Mouse (Mus musculus): ENCODE results near the gene Gm48552.

Gm48552 gene

DNA sequence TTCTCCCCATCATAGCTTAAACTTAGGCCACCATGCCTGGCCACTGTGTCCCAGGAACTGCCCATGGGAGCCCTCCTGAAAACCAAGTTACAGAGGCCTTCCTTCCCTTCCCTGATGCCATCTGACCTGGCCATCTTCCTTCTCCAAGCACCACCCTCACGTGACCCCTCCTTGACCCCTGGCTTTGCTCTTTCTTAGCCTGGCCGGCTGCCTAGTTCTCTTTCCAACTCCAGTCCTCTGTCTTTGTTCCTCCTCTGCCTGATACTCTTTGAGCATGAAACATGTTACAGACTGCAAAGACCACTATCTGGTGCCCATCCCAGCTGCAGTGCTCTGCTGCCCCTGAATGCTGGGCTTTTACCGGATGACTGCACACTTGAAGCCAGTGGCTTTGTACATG, 568 bp downstream of the Gm48552 start:
- DNase-seq: peak; percentile 70 to 80

DNA sequence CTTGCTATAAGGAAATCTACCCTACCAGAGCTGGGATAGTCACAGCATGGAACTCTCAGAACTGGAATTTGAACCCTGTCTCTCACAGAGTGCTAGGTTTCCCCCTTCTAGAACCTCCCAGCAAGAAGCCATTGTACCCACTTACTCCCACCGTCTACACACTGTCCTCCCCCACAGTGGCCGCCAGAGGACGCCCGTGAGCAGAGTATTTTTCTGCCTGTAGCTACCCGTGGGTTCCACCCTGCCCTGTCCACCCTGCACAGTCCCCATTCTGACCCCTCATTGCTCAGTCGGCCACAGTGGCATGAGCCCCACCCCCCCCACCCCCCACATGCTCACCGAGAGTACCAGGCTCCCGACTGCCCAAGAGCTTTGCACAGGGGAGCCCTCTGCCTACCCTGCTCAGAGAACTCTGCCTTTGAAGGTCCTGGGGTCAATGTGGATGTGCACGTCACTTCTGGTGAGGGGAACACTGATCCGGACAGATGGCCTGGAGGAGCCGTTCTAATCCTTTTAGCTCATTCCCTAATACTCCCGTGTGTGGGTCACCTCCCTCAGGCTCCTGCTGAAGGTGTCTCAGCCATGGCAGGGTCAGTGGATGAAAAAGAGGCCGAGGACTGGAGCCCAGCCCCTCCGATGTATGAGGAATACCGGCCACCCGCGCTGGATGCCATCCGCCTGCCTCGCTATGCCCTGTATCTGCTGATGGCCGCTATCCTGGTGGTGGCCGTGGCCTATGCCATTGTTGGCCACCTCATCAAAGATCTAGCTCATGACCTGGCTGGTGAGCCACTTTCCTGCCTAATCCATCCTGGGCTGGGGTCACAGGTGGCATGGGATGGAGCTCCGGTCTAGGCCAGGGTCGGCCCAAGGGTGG, 1.2 kb downstream of the Gm48552 start:
- DNase-seq: peak; percentile 79 to 87

- DNase-seq: no peak
Observed at GRCm38 (mm10) chr10:81390678-81390965, 1.8 kb downstream of the Gm48552 start.

DNA sequence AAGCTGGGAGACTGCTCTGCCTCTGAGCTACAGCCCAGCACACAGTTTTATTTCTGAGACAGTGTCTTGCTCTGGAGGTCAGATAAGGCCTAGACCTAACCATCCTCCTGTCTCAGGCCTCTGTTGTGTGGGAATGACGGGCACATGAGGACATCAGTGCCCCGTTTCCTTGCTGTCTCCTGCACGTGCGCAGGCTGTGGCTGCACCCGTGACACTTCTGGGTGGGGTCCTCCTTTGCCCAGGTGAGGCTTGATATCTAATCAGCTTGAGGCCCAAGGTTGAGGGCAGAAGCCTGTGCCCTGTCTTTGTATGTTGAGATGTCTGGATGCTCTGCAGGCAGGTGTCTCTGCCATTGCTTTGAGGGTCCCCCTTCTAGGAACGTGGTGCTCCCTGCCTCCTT, 3.5 kb downstream of the Gm48552 start:
- no peak for DNase-seq

- DNase-seq: peak; percentile 81 to 87
Observed at GRCm38 (mm10) chr10:81392781-81393185, 4.0 kb downstream of the Gm48552 start, which contains the start of gene Smim24. Gene Smim24 (plus strand): TSS chr10:81393051.

DNA sequence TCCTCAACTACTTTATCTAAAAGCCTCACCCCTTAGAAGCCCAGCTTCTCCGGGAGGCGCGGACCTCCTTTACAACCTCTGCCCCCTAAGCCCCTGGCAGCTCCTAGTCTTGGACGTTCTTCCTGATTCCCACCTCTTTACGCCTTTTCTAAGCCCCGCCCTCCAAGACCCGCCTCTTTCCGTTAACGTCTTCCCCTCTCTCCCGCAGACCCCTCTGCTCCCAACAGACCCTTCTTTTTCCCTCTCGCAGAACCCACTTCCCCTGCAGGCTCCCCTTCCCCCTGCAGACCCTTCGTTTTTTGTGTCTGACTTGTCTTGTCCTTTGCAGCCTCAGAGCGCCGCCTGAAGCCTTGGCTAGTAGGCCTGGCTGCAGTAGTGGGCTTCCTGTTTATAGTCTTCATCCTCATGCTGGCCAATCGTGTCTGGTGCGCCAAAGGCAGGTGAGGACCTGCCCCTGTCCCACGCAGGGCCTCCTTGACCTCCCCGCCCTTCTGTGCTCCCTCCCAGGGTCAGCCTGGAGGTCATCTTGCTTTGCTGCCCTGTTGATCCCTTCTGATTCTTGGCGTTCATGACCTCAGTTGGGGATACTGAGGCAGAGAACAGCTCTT, 4.8 kb downstream of the Gm48552 start:
- DNase-seq: peak; percentile 47 to 80

GRCm38 (mm10) chr10:81395127-81395526, 6.3 kb downstream of the Gm48552 start:
- peak; percentile 72 to 88 for DNase-seq

GRCm38 (mm10) chr10:81395865-81396264, 7.1 kb downstream of the Gm48552 start:
- DNase-seq: no peak

GRCm38 (mm10) chr10:81396749-81397148, 7.9 kb downstream of the Gm48552 start:
- no peak for DNase-seq

DNA sequence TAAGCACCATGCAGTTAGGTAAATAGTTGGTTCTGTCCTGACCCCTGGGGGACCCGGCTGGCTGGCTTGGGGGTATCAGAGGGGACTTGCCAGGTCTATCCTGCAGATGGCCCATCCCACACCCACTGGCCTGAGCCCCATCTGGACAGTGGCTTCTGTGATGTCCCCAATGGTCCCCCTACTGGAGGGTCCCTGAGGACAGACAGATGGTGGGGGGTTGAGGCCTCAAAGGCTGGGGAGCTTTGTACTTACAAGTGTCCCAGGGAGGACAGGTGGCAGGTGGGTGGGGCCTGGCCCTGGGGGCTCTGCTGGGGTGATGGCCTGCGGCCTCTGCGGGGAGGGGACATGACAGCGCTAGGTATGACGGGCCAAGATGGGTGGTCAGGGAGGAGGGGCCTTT, 10.5 kb downstream of the Gm48552 start:
- no peak for DNase-seq

GRCm38 (mm10) chr10:81399798-81400308, 11.0 kb downstream of the Gm48552 start:
- no peak for DNase-seq

DNA sequence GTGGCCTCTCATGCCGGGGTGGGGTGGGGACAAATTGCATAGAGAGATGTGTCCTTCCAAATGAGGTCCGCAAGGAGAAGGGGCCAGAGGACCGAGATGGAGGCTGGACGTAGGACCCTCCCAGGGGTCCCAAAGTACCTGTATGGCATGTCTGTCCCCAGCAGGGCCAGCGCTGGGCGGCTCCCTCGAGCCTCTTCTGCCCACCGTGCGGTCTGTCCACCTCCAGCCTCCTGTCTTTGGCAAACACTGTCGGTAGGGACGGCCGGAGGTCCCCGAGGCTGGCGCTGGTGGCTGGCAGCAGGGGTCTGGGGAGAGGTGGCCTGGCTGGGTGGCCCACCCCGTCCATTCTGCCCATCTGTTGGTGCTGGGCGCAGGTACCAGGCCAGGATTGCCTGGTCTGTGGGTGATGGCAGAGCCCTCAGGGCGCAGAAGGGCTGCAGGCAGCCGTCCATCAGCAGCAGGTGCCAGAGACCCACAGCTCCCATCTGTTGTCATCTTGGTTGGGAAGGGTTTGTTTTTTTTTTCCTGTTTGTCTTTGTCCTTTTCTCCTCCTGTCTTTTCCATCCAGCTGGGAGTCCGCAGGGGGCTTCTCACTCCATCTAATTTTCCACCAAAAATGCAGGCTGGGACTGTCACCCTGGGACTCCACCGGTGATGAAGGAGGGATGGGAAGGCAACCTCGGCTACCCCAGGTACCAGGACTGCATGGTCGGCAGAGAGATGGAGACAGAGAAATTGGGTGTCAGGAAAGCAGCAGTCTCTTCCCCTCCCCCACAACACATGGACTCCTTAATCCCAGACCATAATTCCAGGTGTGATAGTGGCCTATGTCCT, 11.8 kb downstream of the Gm48552 start:
- DNase-seq: no peak

- no peak for DNase-seq
Observed at GRCm38 (mm10) chr10:81401205-81401520, 12.4 kb downstream of the Gm48552 start.

GRCm38 (mm10) chr10:81401521-81402226, 12.9 kb downstream of the Gm48552 start:
- peak; percentile 84 to 87 for DNase-seq

DNA sequence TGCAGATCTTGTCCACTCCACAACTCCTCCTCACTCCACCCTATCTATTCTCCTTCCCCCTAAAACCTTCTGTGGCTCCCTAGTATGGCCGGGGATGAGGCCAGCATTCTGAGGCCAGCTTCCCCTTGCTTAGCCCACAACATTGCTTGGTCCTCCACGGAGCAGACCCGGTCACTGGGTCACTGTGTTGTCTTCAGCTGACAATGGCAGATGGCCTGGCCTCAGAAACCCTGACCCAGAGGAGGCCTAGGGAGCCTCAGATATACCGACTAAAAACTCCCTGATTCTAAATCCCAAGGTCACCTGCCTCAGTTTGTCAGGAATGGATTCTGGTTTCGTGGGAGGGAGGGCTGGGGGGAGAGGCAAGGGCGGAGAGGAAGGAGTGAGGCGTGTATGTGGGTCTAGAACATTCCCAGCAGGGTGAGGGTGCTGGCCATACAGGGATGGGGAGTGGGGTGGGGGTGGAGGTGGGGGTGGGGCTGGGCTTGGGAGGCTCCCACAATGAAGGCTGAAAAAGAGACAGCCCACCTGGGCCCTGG, 13.5 kb downstream of the Gm48552 start:
- DNase-seq: no peak

DNA sequence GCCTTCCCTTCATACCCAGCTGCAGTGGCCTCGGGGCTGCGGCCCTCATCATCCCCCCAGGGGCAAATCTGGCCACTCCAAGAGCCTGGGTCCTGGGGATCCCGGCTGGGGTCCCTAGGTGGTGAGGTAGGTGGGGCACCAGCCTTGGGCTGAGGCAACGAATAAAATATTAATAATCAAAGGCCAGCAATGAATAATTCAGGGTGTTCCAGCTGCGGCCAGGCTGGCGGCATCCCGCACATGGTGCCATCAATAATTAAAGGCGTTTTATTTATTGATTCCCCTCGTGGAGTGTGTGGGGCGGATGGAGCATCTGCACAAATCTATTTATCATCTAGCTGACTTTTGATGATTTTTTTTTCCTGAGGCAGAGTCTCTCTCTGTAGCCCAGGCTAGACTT, 14.7 kb downstream of the Gm48552 start:
- DNase-seq: no peak

DNA sequence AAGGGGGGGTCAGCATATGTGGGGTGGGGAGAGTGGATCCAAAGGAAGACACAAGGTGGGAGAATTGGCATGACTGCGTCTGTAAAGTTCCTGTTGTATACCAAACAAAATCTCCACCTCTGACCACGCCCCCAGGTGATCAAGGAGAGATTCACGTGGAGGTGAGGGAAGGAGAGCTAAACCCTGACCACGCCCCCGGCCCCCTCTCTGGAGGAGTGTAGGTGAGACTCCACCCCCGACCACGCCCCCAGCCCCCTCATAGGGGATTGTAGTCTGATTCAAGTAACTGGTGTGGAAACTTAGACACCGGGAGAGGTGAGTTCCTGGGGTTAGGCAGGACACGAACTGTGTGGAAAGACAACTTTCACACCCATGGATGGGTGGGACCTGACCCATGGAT, 15.3 kb downstream of the Gm48552 start:
- no peak for DNase-seq

DNA sequence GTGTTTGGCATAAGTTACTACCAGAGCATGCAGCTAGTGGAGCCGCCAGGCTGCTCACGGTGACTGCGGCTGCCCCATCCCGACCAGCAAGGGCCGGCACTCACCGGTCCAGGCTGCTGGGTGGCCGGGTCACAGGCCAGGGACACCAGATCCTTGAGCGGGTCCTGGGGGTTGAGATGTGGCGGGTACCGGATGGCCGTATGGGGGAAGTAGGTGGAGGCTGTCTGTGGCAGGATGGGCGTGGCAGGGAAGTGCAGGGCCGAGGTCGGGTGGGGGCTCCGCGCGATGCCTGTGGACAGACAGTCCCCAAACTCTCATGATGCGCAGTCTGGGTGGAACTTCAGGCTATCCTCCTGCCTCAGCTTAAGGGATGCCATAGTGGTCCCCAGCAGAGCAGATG, 15.9 kb downstream of the Gm48552 start:
- peak; percentile 58 to 66 for DNase-seq

DNA sequence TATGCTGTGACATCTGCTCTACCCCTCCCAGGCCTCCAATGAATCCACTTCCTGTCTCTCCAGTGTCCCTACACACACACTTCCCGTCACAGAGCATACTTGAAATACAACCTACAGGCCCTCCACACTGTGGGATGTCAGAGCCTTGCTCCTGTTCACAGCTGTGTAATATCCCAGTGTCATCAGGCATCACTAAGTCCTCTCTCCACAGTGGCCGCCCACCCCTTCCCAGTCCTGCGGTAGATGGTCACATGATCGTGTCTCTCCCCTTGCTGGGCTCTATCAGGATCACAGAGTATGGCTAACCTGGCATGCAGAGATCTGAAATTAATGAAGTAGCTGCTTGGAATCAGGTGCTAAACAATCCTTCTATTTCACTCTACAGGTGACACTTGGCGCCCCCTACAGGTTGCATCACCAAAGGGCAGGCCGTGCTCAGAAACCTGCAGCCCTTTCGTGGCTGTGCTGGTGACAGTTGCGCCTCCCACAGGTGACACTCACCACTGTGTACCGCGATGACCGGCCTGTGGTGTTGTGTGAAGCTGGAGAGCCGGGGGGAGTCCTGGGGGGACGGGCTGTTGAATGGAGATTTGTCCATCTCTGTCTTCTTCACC, 16.9 kb downstream of the Gm48552 start:
- peak; percentile 64 to 85 for DNase-seq

GRCm38 (mm10) chr10:81406504-81407440, 18.0 kb downstream of the Gm48552 start:
- no peak for DNase-seq

Data from kidney, postnatal 36 days (tissue).